Mouse (Mus musculus): ENCODE results near the gene Bclaf3.
A peak's percentile ranks its signal among the peaks of the same experiment; 100 is the strongest.
"Not testable (repeated sequence)": the region's sequence is repeated elsewhere in the genome, so short reads cannot be mapped to it uniquely, and the experiment has no call there.

Bclaf3 gene

DNA sequence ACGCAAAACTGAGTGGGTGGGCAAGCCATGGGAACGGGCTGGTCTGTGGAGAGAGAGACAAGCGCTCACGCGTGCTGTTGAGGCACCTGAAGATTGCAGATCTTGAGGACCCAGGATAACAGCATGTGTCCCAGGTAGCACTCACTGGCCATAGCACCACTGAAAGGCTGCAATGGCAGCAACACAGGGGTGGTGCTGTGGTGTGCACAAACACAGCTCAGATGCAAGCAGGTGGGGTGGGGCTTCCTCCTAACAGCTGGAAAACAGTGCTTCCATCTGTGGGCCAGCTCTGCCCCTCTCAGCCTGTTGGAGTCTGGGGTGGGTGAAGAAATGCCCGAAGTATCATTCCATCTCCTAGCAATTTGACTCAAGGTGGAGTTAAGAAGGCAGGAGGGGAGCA, at the start of gene Bclaf3:
TSS of gene Bclaf3 (plus strand) at position 301 of the 400 bp plus-strand sequence.
- DNase-seq (ENCODE audit: low read depth, low spot score), result no peak

DNA sequence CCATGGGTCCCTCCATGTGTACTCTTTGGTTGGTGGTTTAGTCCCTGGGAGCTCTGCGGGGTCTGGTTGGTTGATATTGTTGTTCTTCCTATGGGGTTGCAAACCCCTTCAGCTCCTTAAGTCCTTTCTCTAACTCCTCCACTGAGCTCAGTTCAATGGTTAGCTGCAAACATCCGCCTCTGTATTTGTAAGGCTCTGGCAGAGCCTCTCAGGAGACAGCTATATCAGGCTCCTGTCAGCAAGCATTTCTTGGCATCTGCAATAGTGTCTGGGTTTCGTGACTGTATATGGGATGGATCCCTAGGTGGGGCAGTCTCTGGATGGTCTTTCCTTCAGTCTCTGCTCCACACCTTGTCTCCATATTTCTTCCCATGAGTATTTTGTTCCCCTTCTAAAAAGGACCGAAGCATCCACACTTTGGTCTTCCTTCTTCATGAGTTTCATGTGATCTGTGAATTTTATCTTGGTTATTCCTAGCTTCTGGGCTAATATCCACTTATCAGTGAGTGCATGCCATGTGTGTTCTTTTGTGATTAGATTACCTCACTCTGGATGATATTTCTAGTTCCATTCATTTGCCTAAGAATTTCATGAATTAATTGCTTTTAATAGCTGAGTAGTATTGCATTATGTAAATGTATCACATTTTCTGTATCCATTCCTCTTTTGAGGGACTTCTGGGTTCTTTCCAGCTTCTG, 48.1 kb upstream of the Bclaf3 start:
- not testable (repeated sequence) for DNase-seq (ENCODE audit: low read depth, low spot score)

DNA sequence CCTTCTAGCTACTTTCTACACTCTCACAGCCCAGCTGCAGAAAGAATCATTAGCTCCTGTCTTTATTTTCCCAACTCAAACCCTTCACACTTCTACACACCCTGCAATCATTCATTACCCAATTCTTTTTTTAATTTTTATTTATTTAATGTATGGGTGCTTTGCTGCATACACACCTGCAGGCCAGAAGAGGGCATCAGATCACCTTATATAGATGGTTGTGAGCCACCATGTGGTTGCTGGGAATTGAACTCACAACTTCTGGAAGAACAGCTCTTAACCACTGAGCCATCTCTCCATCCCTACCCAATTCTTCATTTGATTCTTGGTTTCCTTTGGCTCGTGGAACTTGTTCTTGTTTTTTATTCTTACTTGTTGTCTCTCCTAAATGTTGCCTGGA, 42.2 kb upstream of the Bclaf3 start:
- no peak for DNase-seq (ENCODE audit: low read depth, low spot score)

DNA sequence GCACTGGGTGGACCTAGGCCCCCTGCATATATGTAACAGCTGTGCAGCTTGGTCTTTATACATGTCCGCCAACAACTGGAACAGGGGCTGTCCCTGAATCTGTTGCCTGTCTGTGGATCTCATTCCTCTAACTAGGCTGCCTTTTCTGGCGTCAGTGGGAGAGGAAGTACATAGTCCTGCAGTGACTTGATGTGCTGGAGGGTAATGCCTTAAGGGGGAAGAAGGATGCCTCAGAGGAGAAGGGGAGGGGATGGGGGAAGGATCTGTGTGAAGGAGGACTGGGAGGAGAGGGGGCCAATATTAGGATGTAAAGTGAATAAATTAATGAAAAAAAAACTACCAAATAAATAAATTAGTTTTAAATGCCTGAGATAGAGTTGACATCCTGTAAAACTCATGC, 23.3 kb upstream of the Bclaf3 start:
- no peak for DNase-seq (ENCODE audit: low read depth, low spot score)

DNA sequence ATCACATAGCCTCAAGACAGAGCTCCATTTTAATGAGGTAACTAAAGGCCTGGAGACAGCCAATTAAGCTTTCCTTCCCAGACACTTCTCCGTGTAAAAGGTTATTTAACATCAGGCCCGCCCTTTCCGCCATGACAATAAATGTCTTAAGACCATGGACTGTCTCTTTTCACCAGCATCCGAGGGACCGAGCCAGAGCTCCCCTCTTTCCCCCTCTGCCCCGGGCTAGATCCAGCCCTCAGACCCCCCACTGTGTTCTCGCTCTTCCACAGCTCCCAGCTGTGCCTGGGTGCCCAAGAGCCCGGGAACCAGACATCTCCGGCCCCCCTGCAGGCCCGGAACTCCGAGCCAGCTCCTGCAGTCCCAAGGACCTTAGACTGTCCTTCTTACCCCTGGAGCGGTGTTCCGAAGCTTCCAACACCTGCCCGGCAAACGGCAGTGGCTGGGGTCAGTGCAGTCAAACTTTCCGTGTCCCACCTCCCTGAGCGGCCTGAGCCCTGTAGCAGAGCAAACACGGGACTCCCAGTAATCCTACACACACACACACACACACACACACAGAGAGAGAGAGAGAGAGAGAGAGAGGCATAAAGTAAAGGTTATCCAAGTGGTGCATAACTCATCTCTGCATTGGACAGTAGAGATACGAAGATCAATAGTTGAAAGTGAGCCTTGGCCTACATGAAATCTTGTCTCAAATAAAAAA, 18.0 kb upstream of the Bclaf3 start:
- no peak for DNase-seq (ENCODE audit: low read depth, low spot score)

DNA sequence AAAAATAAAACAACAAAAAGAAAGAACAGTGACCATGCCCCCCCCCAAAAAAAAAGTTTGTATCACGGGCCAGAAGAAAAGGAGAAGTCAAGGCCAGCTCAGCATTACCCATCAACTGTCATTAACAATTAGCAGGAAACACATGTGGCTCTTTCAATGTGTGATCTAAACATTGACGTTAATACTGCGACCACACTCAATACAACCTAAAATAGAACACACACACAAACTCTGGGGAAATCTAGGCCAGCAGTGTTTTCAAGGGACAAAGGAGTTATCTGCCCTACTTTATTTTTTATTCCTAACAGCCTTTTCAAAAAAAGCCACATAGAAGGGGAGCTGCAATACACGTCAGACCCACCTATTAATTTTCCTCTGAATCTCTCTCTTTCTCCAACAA, 17.4 kb upstream of the Bclaf3 start:
- DNase-seq (ENCODE audit: low read depth, low spot score), result peak; percentile 3

DNA sequence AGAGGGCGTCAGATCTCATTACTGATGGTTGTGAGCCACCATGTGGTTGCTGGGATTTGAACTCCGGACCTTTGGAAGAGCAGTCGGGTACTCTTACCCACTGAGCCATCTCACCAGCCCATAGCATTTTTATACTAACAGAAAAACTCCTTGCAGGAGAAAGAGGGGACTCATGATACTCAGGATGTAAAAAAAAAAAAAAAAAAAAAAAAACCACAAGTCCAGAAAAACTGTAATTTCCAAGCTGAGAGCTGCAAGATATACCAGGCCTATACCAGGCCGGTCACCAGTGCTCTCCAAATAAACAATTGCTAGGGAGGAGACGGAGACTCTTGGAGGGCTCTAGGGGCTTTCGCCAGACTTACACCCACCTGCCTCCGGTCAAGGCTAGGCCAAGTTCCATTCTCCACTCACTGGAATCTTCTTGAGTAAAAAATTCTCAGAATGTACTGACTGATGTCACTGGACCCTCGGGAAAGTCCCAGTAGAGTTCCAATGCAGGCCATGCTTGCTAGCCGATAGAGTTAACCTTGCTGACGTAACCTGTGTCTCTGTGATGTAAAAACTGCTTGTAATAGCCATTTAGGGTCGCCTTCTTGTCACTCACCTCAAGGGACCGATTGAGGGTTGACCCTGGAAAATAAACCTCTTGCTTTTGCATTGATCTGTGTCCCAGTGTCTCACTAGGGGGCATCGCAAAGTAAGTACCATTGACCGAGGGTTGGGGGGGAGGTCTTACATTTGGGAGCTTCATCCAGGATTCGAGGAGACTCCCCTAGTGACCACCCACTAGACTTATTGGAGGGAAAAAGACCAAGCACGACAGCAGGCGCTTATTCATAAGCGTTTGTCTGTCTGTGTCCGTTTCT, 16.4 kb upstream of the Bclaf3 start:
- no peak for DNase-seq (ENCODE audit: low read depth, low spot score)

DNA sequence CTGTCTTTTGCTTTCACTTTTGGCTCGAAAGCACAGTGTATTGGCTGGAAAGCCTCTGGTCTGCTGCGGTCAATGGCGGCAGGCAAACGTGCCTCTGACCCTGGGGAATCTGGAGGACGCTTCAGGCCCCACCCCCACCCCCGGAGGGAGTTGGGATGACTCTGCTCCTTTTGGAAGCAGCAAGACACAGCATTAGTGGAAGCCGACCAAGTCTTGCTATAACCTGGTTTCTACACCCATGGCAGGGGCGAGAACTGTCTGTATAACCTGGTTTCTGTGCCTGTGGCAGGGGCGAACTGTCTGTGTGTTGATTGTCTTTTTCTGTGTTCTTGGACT, 15.8 kb upstream of the Bclaf3 start:
- DNase-seq (ENCODE audit: low read depth, low spot score), result no peak

DNA sequence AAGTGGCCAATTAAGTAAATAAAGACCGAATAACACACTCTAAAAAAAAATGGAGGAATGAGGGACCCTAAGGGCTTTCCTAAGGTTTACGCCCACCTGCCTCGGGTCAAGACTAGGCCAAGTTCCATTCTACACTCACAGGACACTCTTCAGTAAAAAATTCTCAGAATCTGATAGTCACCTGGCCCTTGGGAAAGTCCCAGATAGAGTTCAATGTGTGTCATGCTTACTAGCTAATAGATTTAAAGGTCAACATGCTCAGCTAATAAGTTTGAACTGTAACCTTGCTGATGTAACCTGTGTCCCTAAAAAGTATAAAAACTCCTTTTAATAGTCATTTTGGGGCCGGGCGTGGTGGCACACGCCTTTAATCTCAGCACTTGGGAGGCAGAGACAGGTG, 10.9 kb upstream of the Bclaf3 start:
- DNase-seq (ENCODE audit: low read depth, low spot score), result no peak

DNA sequence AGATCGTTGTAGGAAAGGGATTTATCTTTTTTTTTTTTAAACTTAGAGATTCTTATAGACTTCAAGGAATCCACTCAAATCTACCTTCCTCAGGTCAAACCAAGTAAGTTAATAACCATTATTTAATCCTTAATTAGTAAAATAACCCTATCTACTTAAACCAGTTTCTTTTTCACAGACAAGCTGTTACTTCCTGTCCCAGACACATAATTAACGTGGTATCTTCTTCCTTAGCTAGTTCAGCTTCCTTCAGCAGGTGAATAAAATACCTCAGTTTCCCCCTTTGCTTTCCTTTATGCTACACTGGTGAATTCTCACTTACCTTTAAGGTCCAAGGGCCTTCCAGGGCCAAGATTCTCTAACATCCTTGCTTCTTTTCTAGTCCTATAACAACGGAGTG, 4.7 kb upstream of the Bclaf3 start:
- no peak for DNase-seq (ENCODE audit: low read depth, low spot score)

DNA sequence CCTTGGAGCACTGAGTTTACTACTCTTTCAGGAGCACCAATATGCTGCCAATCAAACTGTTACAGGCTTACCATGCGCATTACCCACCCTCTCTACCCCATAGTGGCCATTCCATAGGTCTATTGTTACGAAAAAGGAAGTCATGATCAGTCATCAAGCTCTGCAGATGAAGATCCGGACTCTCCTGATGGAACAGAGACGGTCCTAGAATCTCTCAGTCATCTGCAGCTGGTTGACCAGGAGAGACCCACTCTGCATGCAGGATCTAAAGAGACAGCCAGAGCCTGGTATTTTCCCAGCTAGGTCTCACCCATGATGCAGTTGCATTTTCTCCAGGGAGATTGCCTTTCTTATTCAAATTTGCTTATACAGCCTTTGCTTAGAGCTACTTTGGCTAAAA, 3.8 kb upstream of the Bclaf3 start:
- DNase-seq (ENCODE audit: low read depth, low spot score), result no peak

DNA sequence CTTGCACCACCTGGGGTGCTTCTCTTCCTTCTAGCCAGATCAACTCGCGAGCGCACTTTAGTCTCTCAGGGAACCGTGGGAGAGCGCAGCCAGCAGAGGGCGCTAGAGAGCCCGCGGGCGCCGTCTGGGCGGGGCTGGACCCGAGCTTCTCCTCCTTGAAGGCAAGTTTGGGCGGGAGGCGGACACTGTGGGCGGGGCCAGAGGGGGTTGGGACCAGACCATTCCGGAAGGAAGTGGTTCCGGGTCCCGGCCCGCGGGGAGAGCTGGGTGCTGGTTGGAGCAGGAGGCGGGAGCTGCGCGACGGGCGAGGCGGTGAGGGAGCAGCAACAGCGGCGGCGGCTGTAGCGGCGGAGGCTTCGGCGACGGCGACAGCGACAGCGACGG, 5.9 kb downstream of the Bclaf3 start:
- DNase-seq (ENCODE audit: low read depth, low spot score), result peak; percentile 97

DNA sequence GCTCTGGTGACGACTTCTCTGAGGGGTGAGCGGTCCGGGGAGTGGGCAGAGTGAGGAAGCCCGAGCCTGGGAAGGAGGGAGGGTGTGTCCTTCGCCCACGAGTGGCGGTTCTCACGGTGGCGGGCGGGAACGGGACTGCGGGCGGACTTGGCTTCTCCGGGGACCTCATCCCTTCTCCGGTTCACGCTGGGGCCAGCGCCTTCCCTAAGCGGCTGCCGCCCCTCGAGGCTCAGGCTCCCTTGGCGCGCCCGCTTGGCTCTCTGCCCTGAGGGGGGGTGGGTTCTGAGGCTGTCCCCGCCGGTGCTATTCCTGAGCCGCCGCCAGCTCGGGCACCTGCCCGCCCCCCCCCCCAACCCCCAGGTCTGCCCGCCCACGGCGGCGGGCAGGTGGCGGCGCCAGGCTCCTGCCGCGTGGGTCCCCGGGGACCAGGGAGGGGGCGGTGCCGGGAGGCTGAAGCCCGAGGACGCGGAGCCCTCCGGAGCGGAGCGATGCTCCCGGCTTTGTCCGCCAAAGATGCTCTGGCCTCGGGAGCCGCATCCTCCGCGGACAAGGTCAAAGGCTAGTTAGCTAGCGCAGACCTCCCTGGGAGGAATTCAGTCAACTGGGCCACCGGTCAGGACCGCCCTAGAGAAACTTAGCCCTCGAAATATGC, 6.4 kb downstream of the Bclaf3 start:
- peak; percentile 2 for DNase-seq (ENCODE audit: low read depth, low spot score)

DNA sequence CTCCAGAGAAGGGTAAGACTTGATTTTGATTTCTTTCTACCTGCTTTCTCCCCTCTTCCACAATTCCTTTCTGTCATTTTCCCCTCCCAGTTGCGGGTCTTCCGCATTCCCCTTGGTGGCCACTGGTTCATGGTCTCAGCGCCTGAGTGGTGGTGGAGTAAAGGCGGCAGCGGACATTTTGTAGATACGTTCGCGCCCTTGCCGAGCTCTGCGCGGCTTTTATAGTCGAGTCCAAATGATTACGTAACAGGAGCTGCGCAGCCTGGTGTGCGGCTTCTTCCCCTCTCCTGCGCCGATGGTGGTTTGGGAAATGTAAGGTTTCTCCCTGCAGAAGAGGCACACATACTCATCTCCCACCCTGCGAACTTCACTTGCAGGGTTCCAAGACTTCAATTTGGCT, 15.4 kb downstream of the Bclaf3 start:
- DNase-seq (ENCODE audit: low read depth, low spot score), result no peak

DNA sequence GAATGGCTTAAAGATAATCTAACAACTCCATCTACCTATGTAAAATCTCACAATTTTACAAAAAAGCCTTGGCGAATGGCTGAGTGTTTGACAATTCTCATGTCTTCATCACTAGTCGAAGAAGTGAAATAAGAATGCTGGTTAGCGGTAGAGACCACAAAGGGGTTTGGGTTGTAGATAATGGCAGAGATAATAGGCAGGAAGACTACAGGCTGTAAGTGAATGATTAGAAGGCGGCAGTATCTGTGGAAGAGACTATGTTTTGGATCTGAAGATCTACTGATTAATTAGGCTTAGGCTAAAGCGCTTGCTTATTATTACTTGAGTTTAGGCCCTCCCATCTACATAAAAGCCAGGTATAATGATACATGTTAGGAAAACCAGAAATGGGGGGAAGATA, 20.6 kb downstream of the Bclaf3 start:
- no peak for DNase-seq (ENCODE audit: low read depth, low spot score)

DNA sequence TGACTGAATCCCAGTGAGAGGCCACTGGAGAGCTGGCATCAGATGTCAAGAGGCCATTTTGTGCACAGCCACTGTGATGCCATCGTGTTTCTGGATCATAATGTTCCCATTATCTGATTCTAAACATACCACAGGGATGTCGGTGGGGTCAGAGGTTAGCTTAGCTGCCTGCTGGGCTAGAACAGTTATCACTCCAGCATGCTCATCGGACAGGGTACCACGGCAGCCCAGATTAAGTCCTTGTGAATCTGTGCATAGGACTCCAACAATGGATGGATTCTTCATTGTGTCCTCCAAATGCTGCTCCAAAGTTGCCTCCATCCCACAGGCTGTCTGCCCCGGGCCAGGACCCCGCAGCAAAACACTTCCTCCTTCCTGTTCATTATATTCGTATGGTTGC, 58.2 kb downstream of the Bclaf3 start:
- DNase-seq (ENCODE audit: low read depth, low spot score), result not testable (repeated sequence)

DNA sequence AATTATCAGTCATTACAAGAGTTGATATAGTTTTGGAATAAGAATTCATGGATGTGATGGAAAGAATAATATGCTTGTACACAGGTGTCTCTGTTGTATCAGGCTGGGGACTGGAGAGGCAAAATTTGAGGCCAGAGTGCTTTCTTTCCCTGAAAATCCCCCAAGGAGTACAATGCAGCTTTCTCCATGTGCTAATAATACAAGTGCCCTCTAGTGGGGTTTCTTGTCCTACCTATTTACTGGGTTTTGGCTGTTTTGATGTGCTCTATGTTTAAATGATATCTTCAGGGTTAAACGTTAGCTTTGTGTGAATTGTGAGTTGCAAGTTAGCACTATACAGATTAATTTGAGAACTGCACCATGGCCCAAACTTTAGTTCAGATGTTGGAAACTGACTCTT, 65.1 kb downstream of the Bclaf3 start:
- peak; percentile 0 for DNase-seq (ENCODE audit: low read depth, low spot score)

DNA sequence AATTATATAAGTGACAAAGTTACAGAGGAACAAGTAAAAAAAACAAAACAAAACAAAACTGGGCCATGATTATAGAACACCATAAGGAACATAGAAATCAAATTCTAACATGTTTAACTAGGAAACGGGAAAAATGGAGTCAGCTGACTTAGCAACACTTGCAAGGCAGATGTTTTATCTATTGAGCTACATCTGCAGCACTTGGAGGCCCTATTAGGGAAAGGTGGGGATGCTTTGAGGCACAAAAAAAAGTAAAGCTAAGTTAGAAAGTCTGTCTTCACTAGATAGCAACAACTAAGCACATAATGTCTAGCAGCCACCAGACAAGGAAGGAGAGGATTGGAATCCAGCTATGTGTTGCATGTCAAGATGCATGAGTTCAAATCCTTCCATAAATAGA, 71.0 kb downstream of the Bclaf3 start:
- no peak for DNase-seq (ENCODE audit: low read depth, low spot score)

DNA sequence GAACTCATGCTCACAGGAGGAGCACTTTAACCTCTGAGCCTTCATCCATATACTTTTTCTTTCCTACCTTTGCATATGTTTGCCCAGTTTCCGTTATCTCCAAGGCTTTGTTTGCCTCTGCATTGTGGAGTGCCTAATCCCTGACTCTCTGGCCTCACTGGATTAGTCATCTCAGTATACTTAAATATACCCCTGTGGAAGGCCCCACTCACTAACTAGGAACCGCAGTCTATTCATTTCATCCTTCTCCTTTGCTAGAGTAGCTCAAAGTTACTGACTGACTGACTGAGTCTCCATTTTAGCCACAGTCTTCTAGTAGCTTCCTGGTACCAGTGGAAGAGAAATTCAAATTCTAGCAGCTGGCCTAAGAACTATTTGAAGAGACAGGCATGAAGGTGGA, 78.3 kb downstream of the Bclaf3 start:
- DNase-seq (ENCODE audit: low read depth, low spot score), result no peak

DNA sequence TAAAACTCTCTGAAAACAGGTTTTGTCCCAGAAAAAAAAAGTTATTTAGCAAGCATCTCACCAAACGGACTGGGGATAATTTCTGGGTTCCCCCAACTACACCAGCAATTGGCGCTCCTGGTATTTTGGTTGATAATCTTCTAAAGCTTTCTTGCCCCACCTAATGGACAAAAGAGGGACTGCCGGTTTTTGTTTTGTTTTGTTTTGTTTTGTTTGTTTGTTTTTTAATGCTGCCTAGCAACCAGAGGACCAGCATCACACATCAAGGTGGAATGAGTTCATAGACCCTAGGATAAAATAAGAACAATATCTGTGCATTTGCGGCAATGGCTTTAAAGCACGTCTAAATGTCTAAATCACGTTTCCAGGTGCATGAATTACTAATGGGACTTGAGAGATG, 80.4 kb downstream of the Bclaf3 start:
- DNase-seq (ENCODE audit: low read depth, low spot score), result peak; percentile 16

DNA sequence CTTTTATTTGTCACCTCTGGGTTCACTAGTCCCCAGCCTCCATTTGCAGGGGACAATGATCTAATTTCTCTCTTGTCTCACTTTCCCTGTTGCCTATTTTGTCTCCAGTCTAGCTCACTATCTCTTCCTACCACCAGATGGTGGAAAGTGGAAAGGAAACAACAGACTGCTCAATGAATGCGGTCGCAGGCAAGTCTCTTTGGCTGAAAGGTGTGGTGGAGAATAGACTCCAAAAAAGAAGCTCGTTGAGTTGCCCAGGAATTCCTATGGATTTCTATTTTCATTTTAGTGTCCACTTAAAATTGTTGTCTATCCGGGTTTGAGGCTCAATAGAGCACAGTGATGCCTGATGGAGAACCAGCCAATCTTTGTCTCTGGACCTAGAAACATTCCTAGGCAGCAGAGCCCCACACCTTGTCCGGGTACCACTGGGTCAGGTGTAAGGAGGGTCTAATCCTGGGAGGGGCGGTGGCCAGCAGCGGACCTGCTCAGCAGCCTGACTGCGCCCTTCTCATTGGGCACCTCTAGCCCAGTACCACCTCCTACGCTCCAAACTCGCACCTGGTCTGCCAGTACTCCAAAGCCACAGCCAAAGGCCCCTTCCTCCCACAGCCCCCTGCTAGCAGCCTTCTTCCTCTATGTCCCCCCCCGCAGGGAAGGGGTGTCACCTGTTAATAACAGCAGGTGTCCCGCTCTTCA, 99.9 kb downstream of the Bclaf3 start:
- DNase-seq (ENCODE audit: low read depth, low spot score), result peak; percentile 79
